Mouse (Mus musculus) G1E (cell line): Measurements from ENCODE around the gene Ntm. TPM values are rescaled to one million over a fixed set of nuclear protein-coding genes. Genes with fewer than 3 reads are reported as not detected.

Experiments used
- ATAC-seq: 2 replicates; pipeline ENCODE4 v1.8.0; 2016; ENCODE audit warnings: mild to moderate bottlenecking; ENCODE audit not compliant: insufficient number of reproducible peaks, poor library complexity, low FRiP score, severe bottlenecking; ENCODE audit errors: extremely low read depth
- DNase-seq: peaks from one replicate; pipeline ENCODE4 v3.0.0; 2012; ENCODE audit warnings: low spot score
- H3K27me3 ChIP-seq: 2 replicates; pipeline ENCODE4 v1.6.1; 2012; ENCODE audit warnings: mild to moderate bottlenecking, low read length, inconsistent platforms; ENCODE audit not compliant: insufficient read depth
- H3K36me3 ChIP-seq: replicated peaks from 2 replicates; pipeline ENCODE3; 2012; ENCODE audit warnings: mild to moderate bottlenecking, inconsistent platforms
- H3K4me1 ChIP-seq: 2 replicates; pipeline ENCODE4 v1.6.1; 2012; ENCODE audit warnings: low read depth, low read length, inconsistent platforms, mixed read lengths; ENCODE audit not compliant: insufficient read depth
- H3K4me3 ChIP-seq: 2 replicates; pipeline ENCODE4 v1.5.1; 2012; ENCODE audit warnings: low read depth, mild to moderate bottlenecking, inconsistent platforms, low read length, moderate library complexity, mixed read lengths
- H3K9me3 ChIP-seq: replicated peaks from 2 replicates; pipeline ENCODE4 v1.6.1; 2012; ENCODE audit warnings: inconsistent platforms
- CTCF ChIP-seq: IDR thresholded peaks from 2 replicates; pipeline ENCODE4 v1.5.1; 2012; ENCODE audit warnings: low read depth, low read length, inconsistent platforms, mixed read lengths
- GATA1 ChIP-seq: IDR thresholded peaks from 2 replicates; pipeline ENCODE4 v1.6.1; 2012; ENCODE audit warnings: borderline replicate concordance, low read length, inconsistent platforms, mixed read lengths
- GATA2 ChIP-seq: IDR thresholded peaks from 2 replicates; pipeline ENCODE4 v1.6.1; 2012; ENCODE audit warnings: low read depth, low read length, inconsistent platforms, borderline replicate concordance
- POLR2AphosphoS5 ChIP-seq: IDR thresholded peaks from 2 replicates; pipeline ENCODE4 v1.6.1; 2012; ENCODE audit warnings: low read depth, low read length, inconsistent platforms; ENCODE audit not compliant: insufficient replicate concordance
- TAL1 ChIP-seq: conservative IDR thresholded peaks from 2 replicates; pipeline ENCODE4 v1.6.1; 2012; ENCODE audit warnings: low read depth, low read length, inconsistent platforms, mixed read lengths
- polyA plus RNA-seq: library from polyadenylated mRNA; stranded (reverse); fragments of >175 nt; gene quantifications from 2 replicates; pipeline ENCODE4 v1.2.3, GENCODE M21; 2012
- total RNA-seq, 2 experiments: library from RNA; stranded (forward) in 1 of 2; stranded (reverse) in 1 of 2; fragments of 200-1000 nt in 1 of 2; fragments of >200 nt in 1 of 2; fragmentation: Nextera tagmentation in 1 of 2; gene quantifications; 2 replicates each; pipeline ENCODE4 v1.2.3; 2014 to 2017

Ntm gene
- total and polyA plus RNA-seq, 3 experiments = 0.11 TPM; not detected in 2

DNA sequence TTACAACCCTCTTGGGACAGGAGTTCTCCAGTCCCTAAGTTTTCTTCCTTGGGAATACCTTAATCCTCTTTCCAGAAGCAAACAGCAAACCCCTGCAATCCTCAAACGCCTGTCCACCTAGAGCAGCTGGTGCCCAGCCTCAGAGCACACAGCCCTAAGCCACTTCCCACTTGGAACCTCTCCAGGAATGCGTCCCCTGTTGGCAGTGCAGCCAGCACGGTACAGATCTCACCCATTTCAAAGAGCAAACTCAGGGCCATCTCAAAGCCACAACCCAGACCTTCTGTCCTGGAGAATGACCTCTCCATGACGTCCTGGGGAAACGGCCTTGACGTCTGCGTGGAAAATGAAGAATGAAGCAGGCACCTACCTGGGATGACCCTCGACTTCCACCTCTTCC is 289.0 kb downstream of the Ntm start:
- Histone ChIP-seq H3K36me3 (no peaks in the 10 kb centered on the region), H3K4me1 (no peaks in the 10 kb centered on the region), H3K4me3 (no peak overlapping the region), H3K27me3 (no peaks in the 10 kb centered on the region), H3K9me3 (peaks cover 11% of the 10 kb centered on the region)
- DNase-seq = no peak
- no peak for TF ChIP-seq POLR2AphosphoS5
- no peak for TF ChIP-seq TAL1
- TF ChIP-seq GATA2 = no peak
- no peak for TF ChIP-seq CTCF
- TF ChIP-seq GATA1 = no peak
- no peak for ATAC-seq

DNA sequence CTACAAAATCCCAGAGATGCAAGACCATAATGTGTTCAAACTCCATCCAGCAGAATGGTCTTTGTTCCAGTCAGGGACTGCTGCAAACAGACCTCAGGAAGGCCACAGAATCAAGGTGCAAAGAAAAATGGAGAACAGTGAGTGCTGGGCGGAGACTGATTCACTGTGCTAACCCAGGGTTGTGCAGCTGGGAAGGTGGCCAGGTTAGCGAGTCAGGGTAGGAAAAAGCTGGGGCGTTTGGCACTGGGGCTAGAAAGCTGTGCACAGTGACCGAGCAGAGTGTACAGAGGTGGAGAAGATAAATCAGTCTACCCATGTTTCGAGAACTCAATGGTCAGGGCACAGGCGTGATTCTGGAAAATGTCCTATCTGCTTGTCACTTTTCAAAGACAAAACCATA is 291.1 kb downstream of the Ntm start:
- Histone ChIP-seq H3K4me3 (no peak overlapping the region), H3K36me3 (no peaks in the 10 kb centered on the region), H3K4me1 (no peaks in the 10 kb centered on the region), H3K27me3 (no peaks in the 10 kb centered on the region), H3K9me3 (peaks cover 20% of the 10 kb centered on the region)
- TF ChIP-seq POLR2AphosphoS5 (no peak), TAL1 (no peak), CTCF (no peak), GATA1 (no peak)
- no peak for DNase-seq
- no peak for ATAC-seq

DNA sequence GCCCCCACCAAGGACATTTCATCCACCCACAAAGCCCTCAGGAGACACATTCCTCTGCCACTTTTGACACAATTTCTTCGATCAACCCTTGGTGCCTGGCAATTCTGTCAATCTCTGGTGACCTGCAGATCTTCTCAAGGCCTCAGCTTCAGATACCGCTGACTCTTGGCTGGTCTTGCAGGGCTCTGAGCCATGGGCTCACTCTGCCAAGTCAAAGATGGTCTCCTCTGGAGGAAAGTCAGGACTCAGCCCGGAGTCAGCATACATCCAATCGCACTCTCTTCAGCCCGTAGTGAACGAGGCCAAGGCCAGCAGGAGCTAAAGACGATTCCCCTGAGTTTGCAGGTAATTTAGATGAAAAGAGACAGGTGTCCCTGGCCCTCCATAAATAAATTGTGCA is 299.7 kb downstream of the Ntm start:
- H3K9me3 ChIP-seq = peaks cover 24% of the 10 kb centered on the region
- DNase-seq (no peak), ATAC-seq (no peak)
- H3K4me3 ChIP-seq = no peak overlapping the region
- TF ChIP-seq GATA1 (no peak), CTCF (no peak), TAL1 (no peak), POLR2AphosphoS5 (no peak), GATA2 (no peak)
- H3K4me1 ChIP-seq = no peaks in the 10 kb centered on the region; the same call in 1 of the 2 replicates
- no peaks in the 10 kb centered on the region for H3K36me3 ChIP-seq
- no peaks in the 10 kb centered on the region for H3K27me3 ChIP-seq

DNA sequence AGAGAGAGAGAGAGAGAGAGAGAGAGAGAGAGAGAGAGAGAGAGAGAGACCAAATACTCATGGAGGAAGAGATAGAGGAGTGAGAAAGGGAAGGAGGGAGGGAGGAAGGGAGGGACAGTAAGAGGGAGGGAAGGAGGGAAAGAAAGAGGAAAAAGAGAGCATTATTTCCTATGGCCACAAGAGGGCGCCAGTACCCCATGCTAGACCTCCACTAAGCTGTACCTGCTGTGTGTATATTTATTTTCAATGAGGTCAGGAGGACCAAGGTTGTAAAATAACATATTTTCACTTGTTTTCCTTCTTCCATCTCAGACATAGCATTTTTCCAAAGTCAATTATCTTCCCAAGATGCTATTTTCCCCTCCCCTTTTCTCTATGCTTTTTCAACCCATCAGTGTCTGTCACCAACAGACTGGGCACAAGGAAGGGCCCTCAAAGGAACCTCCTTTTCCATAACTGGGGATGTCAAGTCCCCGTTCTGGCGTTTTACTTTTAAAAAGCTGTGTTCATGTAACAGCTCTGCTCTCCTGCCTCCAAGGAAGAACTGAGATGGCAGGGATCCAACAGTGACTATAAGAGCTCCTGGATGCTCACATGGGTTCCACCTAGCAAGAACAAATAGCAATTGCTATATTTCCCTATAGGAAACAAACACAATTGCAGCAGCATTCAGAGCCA is 301.3 kb downstream of the Ntm start:
- no peak for TF ChIP-seq POLR2AphosphoS5
- no peak for TF ChIP-seq CTCF
- TF ChIP-seq GATA2 = no peak
- no peak for TF ChIP-seq GATA1
- TF ChIP-seq TAL1 = no peak
- Histone ChIP-seq H3K27me3 (no peaks in the 10 kb centered on the region), H3K4me3 (no peak overlapping the region), H3K4me1 (no peaks in the 10 kb centered on the region; the same call in 1 of the 2 replicates), H3K36me3 (no peaks in the 10 kb centered on the region), H3K9me3 (peaks cover 18% of the 10 kb centered on the region)
- DNase-seq = no peak
- no peak for ATAC-seq

DNA sequence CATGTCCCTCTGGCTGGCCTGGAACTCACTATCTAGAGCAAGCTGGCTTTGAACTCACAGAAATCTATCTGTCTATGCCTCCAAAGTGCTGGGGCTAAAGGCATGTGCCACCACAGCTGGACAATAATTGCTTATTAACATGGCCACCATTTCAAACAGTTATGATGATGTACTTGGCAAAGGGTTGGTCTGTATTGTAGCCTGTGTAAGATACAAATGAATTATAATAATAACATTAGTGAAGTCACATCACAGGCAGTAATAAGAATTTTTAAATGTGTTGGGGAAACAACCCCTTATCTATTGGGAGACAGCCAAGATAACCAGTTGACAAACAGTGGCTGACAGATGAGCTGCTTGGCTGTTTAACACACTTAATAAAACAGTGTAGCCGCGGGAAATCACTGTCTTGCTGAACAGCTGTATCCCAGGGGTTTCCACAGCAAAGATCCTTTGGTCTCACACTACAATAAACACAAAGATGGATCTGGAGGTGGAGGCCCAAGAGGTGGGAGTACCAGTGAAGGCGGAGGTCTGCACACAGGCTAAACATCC is 302.8 kb downstream of the Ntm start:
- no peak for DNase-seq
- TF ChIP-seq CTCF = no peak
- no peak for TF ChIP-seq TAL1
- TF ChIP-seq POLR2AphosphoS5 = no peak
- TF ChIP-seq GATA2 = no peak
- TF ChIP-seq GATA1 = no peak
- no peaks in the 10 kb centered on the region for H3K27me3 ChIP-seq
- H3K4me1 ChIP-seq = no peaks in the 10 kb centered on the region; the same call in 1 of the 2 replicates
- ATAC-seq = no peak
- no peak overlapping the region for H3K4me3 ChIP-seq
- H3K36me3 ChIP-seq = no peaks in the 10 kb centered on the region
- H3K9me3 ChIP-seq = peaks cover 16% of the 10 kb centered on the region

DNA sequence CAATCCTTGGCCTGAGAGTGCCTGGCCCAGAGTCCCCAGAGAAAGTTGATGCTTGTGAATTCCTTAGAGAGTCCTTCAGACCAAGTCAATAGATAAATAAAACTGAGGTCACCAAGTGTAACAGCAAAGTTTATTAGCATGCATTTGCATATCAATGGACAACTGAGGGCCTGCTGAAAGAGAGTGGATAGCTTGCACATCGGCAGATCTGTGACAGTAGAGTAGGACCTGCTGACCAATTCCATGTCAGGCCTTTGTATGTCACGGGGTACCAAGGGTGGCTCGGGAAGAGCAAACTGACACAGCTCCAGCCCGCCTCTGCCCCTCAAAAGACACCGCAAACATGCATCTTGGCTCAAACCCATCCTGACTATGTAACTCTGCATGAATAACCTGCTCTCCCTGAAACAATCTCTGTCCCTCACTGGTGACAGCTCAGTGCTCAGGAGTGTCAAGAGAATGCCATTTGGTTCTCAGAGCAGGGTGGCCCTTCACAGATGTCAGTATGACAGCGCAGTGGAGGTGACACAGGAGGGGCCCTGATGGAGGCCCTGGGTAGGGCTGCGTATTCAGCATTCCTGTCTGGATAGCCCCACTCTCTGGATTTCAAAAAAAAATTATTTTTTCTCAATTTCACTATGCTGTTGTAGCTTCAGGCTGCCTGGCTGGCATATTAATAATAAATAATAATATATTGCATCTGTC is 305.0 kb downstream of the Ntm start:
- H3K36me3 ChIP-seq = no peaks in the 10 kb centered on the region
- TF ChIP-seq CTCF (no peak), GATA1 (no peak), GATA2 (no peak), TAL1 (no peak), POLR2AphosphoS5 (no peak)
- no peaks in the 10 kb centered on the region for H3K27me3 ChIP-seq
- peaks cover 24% of the 10 kb centered on the region for H3K9me3 ChIP-seq
- DNase-seq = no peak
- H3K4me1 ChIP-seq = no peaks in the 10 kb centered on the region
- no peak for ATAC-seq
- no peak overlapping the region for H3K4me3 ChIP-seq
